Mouse (Mus musculus) cerebellum, adult 11-12 months (tissue): ENCODE measurements around the gene Taf15.
A peak's percentile ranks its signal among the peaks of the same experiment; 100 is the strongest.

Experiments
- DNase-seq: peaks from one replicate; pipeline ENCODE4 v3.0.0; 2022

The Taf15 gene

GRCm38 (mm10) chr11:83457912-83458601 lies 14.8 kb upstream of the Taf15 start:
- DNase-seq, result no peak

- peak; percentile 4 for DNase-seq
Measured at GRCm38 (mm10) chr11:83461462-83462027, 11.3 kb upstream of the Taf15 start.

- peak; percentile 45 for DNase-seq
Measured at GRCm38 (mm10) chr11:83462711-83463244, 10.1 kb upstream of the Taf15 start, which contains the start of gene Mmp28. Gene Mmp28, minus strand, starts transcription at chr11:83463071.

- peak; percentile 91 for DNase-seq
Measured at GRCm38 (mm10) chr11:83465976-83466375, 6.9 kb upstream of the Taf15 start.

- peak; percentile 62 for DNase-seq
Measured at GRCm38 (mm10) chr11:83467120-83467652, 5.7 kb upstream of the Taf15 start.

- no peak for DNase-seq
Measured at GRCm38 (mm10) chr11:83468765-83469164, 4.1 kb upstream of the Taf15 start.

GRCm38 (mm10) chr11:83471766-83472165 lies 1.1 kb upstream of the Taf15 start:
- no peak for DNase-seq

GRCm38 (mm10) chr11:83473235-83474016 lies 540 bp downstream of the Taf15 start:
- no peak for DNase-seq

- DNase-seq, result no peak
Measured at GRCm38 (mm10) chr11:83491488-83491887, 18.6 kb downstream of the Taf15 start.

GRCm38 (mm10) chr11:83495571-83495970 lies 22.7 kb downstream of the Taf15 start:
- no peak for DNase-seq

GRCm38 (mm10) chr11:83504308-83504707 lies 31.4 kb downstream of the Taf15 start:
- DNase-seq, result no peak

- no peak for DNase-seq
Measured at GRCm38 (mm10) chr11:83509521-83509920, 36.6 kb downstream of the Taf15 start.

GRCm38 (mm10) chr11:83517153-83517552 lies 44.3 kb downstream of the Taf15 start:
- DNase-seq, result no peak

- no peak for DNase-seq
Measured at GRCm38 (mm10) chr11:83518371-83518770, 45.5 kb downstream of the Taf15 start.

- DNase-seq, result no peak
Measured at GRCm38 (mm10) chr11:83522075-83522474, 49.2 kb downstream of the Taf15 start, which contains the start of gene Heatr9. Gene Heatr9, minus strand, starts transcription at chr11:83522175.

- no peak for DNase-seq
Measured at GRCm38 (mm10) chr11:83529024-83529423, 56.1 kb downstream of the Taf15 start.

GRCm38 (mm10) chr11:83530360-83530759 lies 57.5 kb downstream of the Taf15 start, which contains the start of gene Ccl5:
Gene Ccl5, minus strand, starts transcription at chr11:83530518.
- DNase-seq, result no peak

- no peak for DNase-seq
Measured at GRCm38 (mm10) chr11:83533192-83533591, 60.3 kb downstream of the Taf15 start.

GRCm38 (mm10) chr11:83534143-83534542 lies 61.3 kb downstream of the Taf15 start:
- no peak for DNase-seq

- DNase-seq, result peak; percentile 29
Measured at GRCm38 (mm10) chr11:83534609-83535423, 61.9 kb downstream of the Taf15 start.

GRCm38 (mm10) chr11:83536831-83537230 lies 63.9 kb downstream of the Taf15 start:
- DNase-seq, result no peak

- no peak for DNase-seq
Measured at GRCm38 (mm10) chr11:83538705-83539314, 65.9 kb downstream of the Taf15 start.
